ENCODE assay signal across 12 mouse cellular contexts in genomic region chr5:103541136-103541535, GRCm38 (mm10).
DNase-seq lines count a peak whose midpoint lies in the region; ATAC-seq lines count a peak whose summit lies in the region.
"Had no signal": no experiment of that assay in that cellular context is flagged by ENCODE, and none has a peak within 500 bp of the region (broad histone marks: within the 10 kb centered on the region; RNA-seq: fewer than 3 reads in every experiment).

No protein-coding gene starts in this region.

- H3K4me3 ChIP-seq in forebrain, embryonic 13.5 days = no peak overlapping the region
- no peak overlapping the region for H3K4me3 ChIP-seq in forebrain, embryonic 11.5 days (ENCODE audit: low read depth, low read length)
- no peak overlapping the region for H3K4me3 ChIP-seq in liver, embryonic 12.5 days
- no peak overlapping the region for H3K4me3 ChIP-seq in kidney, embryonic 16.5 days (ENCODE audit: low read length)
- H3K4me3 ChIP-seq: gastrocnemius, adult 2 months had no signal

- no peak overlapping the region for H3K9ac ChIP-seq in forebrain, embryonic 13.5 days
- H3K9ac ChIP-seq in forebrain, embryonic 11.5 days (ENCODE audit: low read length) = no peak overlapping the region
- H3K9ac ChIP-seq in liver, embryonic 12.5 days = no peak overlapping the region
- H3K9ac ChIP-seq in kidney, embryonic 16.5 days (replicated peaks; ENCODE audit: low read length) = no peak overlapping the region

- no peak overlapping the region for H3K4me2 ChIP-seq in forebrain, embryonic 13.5 days
- no peak overlapping the region for H3K4me2 ChIP-seq in forebrain, embryonic 11.5 days (ENCODE audit: low read depth, low read length, severe bottlenecking)
- no peak overlapping the region for H3K4me2 ChIP-seq in liver, embryonic 12.5 days
- no peak overlapping the region for H3K4me2 ChIP-seq in kidney, embryonic 16.5 days (replicated peaks; ENCODE audit: low read depth, low read length)

- peak; percentile 53 for ATAC-seq in forebrain, embryonic 13.5 days
- no peak for ATAC-seq in forebrain, embryonic 11.5 days (replicated peaks; ENCODE audit: low FRiP score)
- no peak for ATAC-seq in liver, embryonic 12.5 days
- ATAC-seq in kidney, embryonic 16.5 days (ENCODE audit: low FRiP score, low TSS enrichment) = no peak

- H3K36me3 ChIP-seq in forebrain, embryonic 13.5 days (ENCODE audit: poor library complexity, severe bottlenecking) = no peaks in the 10 kb centered on the region
- no peaks in the 10 kb centered on the region; the same call in 1 of the 2 replicates for H3K36me3 ChIP-seq in forebrain, embryonic 11.5 days (ENCODE audit: control insufficient read depth, insufficient read depth, low read length)
- H3K36me3 ChIP-seq in liver, embryonic 12.5 days = no peaks in the 10 kb centered on the region
- H3K36me3 ChIP-seq in kidney, embryonic 16.5 days (ENCODE audit: insufficient read depth, low read length) = peaks cover 18% of the 10 kb centered on the region; the same call in 1 of the 2 replicates

- H3K27me3 ChIP-seq in forebrain, embryonic 13.5 days = no peaks in the 10 kb centered on the region
- no peaks in the 10 kb centered on the region for H3K27me3 ChIP-seq in forebrain, embryonic 11.5 days (ENCODE audit: control insufficient read depth, insufficient read depth, low read length)
- H3K27me3 ChIP-seq in liver, embryonic 12.5 days (replicated peaks) = no peaks in the 10 kb centered on the region
- H3K27me3 ChIP-seq in kidney, embryonic 16.5 days (ENCODE audit: insufficient read depth, low read length) = no peaks in the 10 kb centered on the region

- 66% methylated on average over 10 of the region's 10 CpGs for WGBS in forebrain, embryonic 13.5 days
- WGBS in forebrain, embryonic 11.5 days = 90% methylated on average over 10 of the region's 10 CpGs
- WGBS in large intestine, adult 2 months = 42% methylated on average over 10 of the region's 10 CpGs
- 67% methylated on average over 10 of the region's 10 CpGs for WGBS in liver, embryonic 12.5 days (ENCODE audit: insufficient replicate concordance)
- WGBS in kidney, embryonic 16.5 days = 52% methylated on average over 10 of the region's 10 CpGs

- no peak for DNase-seq in forebrain, embryonic 11.5 days (ENCODE audit: low spot score)
- peak; percentile 9 to 13 for DNase-seq in layer of hippocampus, postnatal 14 days (ENCODE audit: low spot score in 2 of 2)
- no peak for DNase-seq in layer of hippocampus, adult 9-11 months
- peak; percentile 22 for DNase-seq in R1 (ENCODE audit: low read depth, low spot score)
- DNase-seq in large intestine, adult 2 months (ENCODE audit: low read depth, low spot score) = peak; percentile 27
- DNase-seq: adrenal gland, adult 2 months; gastrocnemius, adult 2 months; right cerebral cortex, adult 18-20 months; thymus, postnatal 4 days had no signal

- 0 out of 2 replicates have a peak overlapping the region, but pooled peaks have one; percentile 35 for H3K27ac ChIP-seq in forebrain, embryonic 13.5 days
- no peak overlapping the region for H3K27ac ChIP-seq in forebrain, embryonic 11.5 days (ENCODE audit: low read depth, low read length)
- H3K27ac ChIP-seq in liver, embryonic 12.5 days = no peak overlapping the region
- H3K27ac ChIP-seq in kidney, embryonic 16.5 days (ENCODE audit: low read length) = no peak overlapping the region
- H3K27ac ChIP-seq: gastrocnemius, adult 2 months had no signal

- H3K4me1 ChIP-seq in forebrain, embryonic 13.5 days = peaks cover 13% of the 10 kb centered on the region
- H3K4me1 ChIP-seq in forebrain, embryonic 11.5 days (replicated peaks; ENCODE audit: control insufficient read depth, insufficient read depth, low read length) = no peaks in the 10 kb centered on the region
- no peaks in the 10 kb centered on the region for H3K4me1 ChIP-seq in liver, embryonic 12.5 days
- H3K4me1 ChIP-seq in kidney, embryonic 16.5 days (ENCODE audit: insufficient read depth, low read length) = no peaks in the 10 kb centered on the region

- no peaks in the 10 kb centered on the region for H3K9me3 ChIP-seq in forebrain, embryonic 13.5 days (replicated peaks)
- no peaks in the 10 kb centered on the region for H3K9me3 ChIP-seq in forebrain, embryonic 11.5 days (ENCODE audit: control insufficient read depth, low read length)
- H3K9me3 ChIP-seq in liver, embryonic 12.5 days (replicated peaks) = no peaks in the 10 kb centered on the region
- no peaks in the 10 kb centered on the region for H3K9me3 ChIP-seq in kidney, embryonic 16.5 days (ENCODE audit: low read length)

Comparison
In these comparisons a context has a peak if more than half of its experiments do, and no peak if none do; other contexts are left out.
1. DNase-seq: peak in layer of hippocampus, postnatal 14 days (2 of 2), R1 (single experiment) and large intestine, adult 2 months (single experiment); none in forebrain, embryonic 11.5 days (single experiment) and layer of hippocampus, adult 9-11 months (single experiment).